Mouse (Mus musculus) neural tube, embryonic 11.5 days (tissue): ENCODE data around the gene Gkap1. TPM values are rescaled to one million over a fixed set of nuclear protein-coding genes. Genes with fewer than 3 reads are reported as not detected.

Experiments
- ATAC-seq: fragments of 200-750 bp; cut with Nextera tagmentation; 2 replicates; pipeline ENCODE4 v1.8.0; 2017; ENCODE audit warnings: moderate number of reproducible peaks, mild to moderate bottlenecking, moderate TSS enrichment, moderate library complexity; ENCODE audit not compliant: insufficient read depth, low FRiP score, low TSS enrichment
- DNase-seq: peaks from one replicate; pipeline ENCODE4 v3.0.0-alpha.2; 2015; ENCODE audit warnings: low spot score
- H3K27ac ChIP-seq: fragments of 300-500 bp; sonication (generic); 2 replicates; pipeline ENCODE4 v1.5.1; 2014; ENCODE audit warnings: low read depth, mild to moderate bottlenecking, low read length
- H3K27me3 ChIP-seq: fragments of 300-500 bp; sonication (generic); 2 replicates; pipeline ENCODE4 v1.6.1; 2014; ENCODE audit warnings: mild to moderate bottlenecking, low read length, mixed read lengths; ENCODE audit not compliant: control insufficient read depth, insufficient read depth
- H3K36me3 ChIP-seq: fragments of 300-500 bp; sonication (generic); 2 replicates; pipeline ENCODE4 v1.6.1; 2014; ENCODE audit warnings: mild to moderate bottlenecking, low read length, moderate library complexity, mixed read lengths; ENCODE audit not compliant: control insufficient read depth, insufficient read depth
- H3K4me1 ChIP-seq: fragments of 300-500 bp; sonication (generic); 2 replicates; pipeline ENCODE4 v1.6.1; 2014; ENCODE audit warnings: low read length, mixed read lengths; ENCODE audit not compliant: control insufficient read depth, insufficient read depth
- H3K4me2 ChIP-seq: fragments of 300-500 bp; sonication (generic); 2 replicates; pipeline ENCODE4 v1.6.1; 2014; ENCODE audit warnings: low read depth, mild to moderate bottlenecking, moderate library complexity
- H3K4me3 ChIP-seq: fragments of 300-500 bp; sonication (generic); 2 replicates; pipeline ENCODE4 v1.5.1; 2014; ENCODE audit warnings: low read depth, low read length
- H3K9ac ChIP-seq: fragments of 300-500 bp; sonication (generic); 2 replicates; pipeline ENCODE4 v1.6.1; 2014; ENCODE audit warnings: mild to moderate bottlenecking, low read length
- H3K9me3 ChIP-seq: fragments of 300-500 bp; sonication (generic); 2 replicates; pipeline ENCODE4 v1.6.1; 2016; ENCODE audit warnings: low read length; ENCODE audit not compliant: control insufficient read depth
- WGBS: fragments of 180-500 bp; shearing (Covaris S2); extraction: QIAGEN DNeasy Blood & Tissue Kit; methylation state at CpG from one replicate; pipeline ENCODE4 v1.1.7; 2014; 5-methylcytosine and 5-hydroxymethylcytosine counted together
- polyA plus RNA-seq: library from polyadenylated mRNA; unstranded; fragments of >200 nt; fragmentation: Nextera tagmentation; extraction: Ambion mirVana; gene quantifications from 2 replicates; pipeline ENCODE4 v1.2.1, GENCODE M21; 2014

The Gkap1 gene
- polyA plus RNA-seq, 1 experiment from 2014 or later: 44.9 TPM

- H3K4me2 ChIP-seq: no peak overlapping the region
- ATAC-seq (no peak), DNase-seq (no peak)
- 93% methylated on average over 3 of the region's 3 CpGs for WGBS
- no peaks in the 10 kb centered on the region for H3K36me3 ChIP-seq
- H3K27me3 ChIP-seq: no peaks in the 10 kb centered on the region
- H3K4me3 ChIP-seq: no peak overlapping the region
- H3K27ac ChIP-seq: no peak overlapping the region
- H3K4me1 ChIP-seq: no peaks in the 10 kb centered on the region
- H3K9me3 ChIP-seq: no peaks in the 10 kb centered on the region
- H3K9ac ChIP-seq: no peak overlapping the region
Observed at GRCm38 (mm10) chr13:58204202-58204601, 71.3 kb downstream of the Gkap1 start.

- ATAC-seq: no peak
- no peak overlapping the region for H3K4me3 ChIP-seq
- H3K9me3 ChIP-seq: no peaks in the 10 kb centered on the region
- H3K36me3 ChIP-seq: peaks cover 1% of the 10 kb centered on the region; the same call in 1 of the 2 replicates
- H3K27me3 ChIP-seq: no peaks in the 10 kb centered on the region
- no peaks in the 10 kb centered on the region for H3K4me1 ChIP-seq
- no peak overlapping the region for H3K9ac ChIP-seq
- 89% methylated on average over 1 of the region's 1 CpGs for whole genome bisulfite sequencing
- no peak overlapping the region for H3K4me2 ChIP-seq
- no peak overlapping the region for H3K27ac ChIP-seq
- DNase-seq: no peak
Observed at GRCm38 (mm10) chr13:58202903-58203302, 72.6 kb downstream of the Gkap1 start.

- no peak for ATAC-seq
- no peaks in the 10 kb centered on the region for H3K4me1 ChIP-seq
- H3K4me2 ChIP-seq: no peak overlapping the region
- no peak overlapping the region for H3K27ac ChIP-seq
- DNase-seq: no peak
- 91% methylated on average over 3 of the region's 3 CpGs for whole genome bisulfite sequencing
- peaks cover 2% of the 10 kb centered on the region; the same call in 1 of the 2 replicates for H3K36me3 ChIP-seq
- no peaks in the 10 kb centered on the region for H3K9me3 ChIP-seq
- H3K4me3 ChIP-seq: no peak overlapping the region
- H3K27me3 ChIP-seq: no peaks in the 10 kb centered on the region
- H3K9ac ChIP-seq: no peak overlapping the region
Observed at GRCm38 (mm10) chr13:58201908-58202307, 73.6 kb downstream of the Gkap1 start.

GRCm38 (mm10) chr13:58201343-58201742 lies 74.2 kb downstream of the Gkap1 start:
- Histone ChIP-seq H3K9ac (no peak overlapping the region), H3K4me3 (no peak overlapping the region), H3K27me3 (no peaks in the 10 kb centered on the region), H3K4me1 (no peaks in the 10 kb centered on the region), H3K9me3 (no peaks in the 10 kb centered on the region), H3K4me2 (no peak overlapping the region), H3K36me3 (peaks cover 2% of the 10 kb centered on the region; the same call in 1 of the 2 replicates), H3K27ac (no peak overlapping the region)
- DNase-seq (no peak), ATAC-seq (no peak)
- WGBS: 91% methylated on average over 6 of the region's 6 CpGs

- peaks cover 5% of the 10 kb centered on the region; the same call in 1 of the 2 replicates for H3K36me3 ChIP-seq
- H3K4me3 ChIP-seq: no peak overlapping the region
Observed at GRCm38 (mm10) chr13:58197981-58198640, 77.4 kb downstream of the Gkap1 start.

GRCm38 (mm10) chr13:58197211-58197610 lies 78.3 kb downstream of the Gkap1 start:
- DNase-seq (no peak), ATAC-seq (no peak)
- peaks cover 5% of the 10 kb centered on the region; the same call in 1 of the 2 replicates for H3K36me3 ChIP-seq
- H3K27ac ChIP-seq: no peak overlapping the region
- no peaks in the 10 kb centered on the region for H3K4me1 ChIP-seq
- no peak overlapping the region for H3K4me3 ChIP-seq
- H3K9me3 ChIP-seq: no peaks in the 10 kb centered on the region
- H3K27me3 ChIP-seq: no peaks in the 10 kb centered on the region
- no peak overlapping the region for H3K4me2 ChIP-seq
- no peak overlapping the region for H3K9ac ChIP-seq
- WGBS: 90% methylated on average over 3 of the region's 3 CpGs

More at GRCm38 (mm10) chr13:58197981-58198640, 77.4 kb downstream of the Gkap1 start:
- no peak for DNase-seq
- Histone ChIP-seq H3K27ac (no peak overlapping the region), H3K9ac (no peak overlapping the region), H3K9me3 (no peaks in the 10 kb centered on the region), H3K4me1 (no peaks in the 10 kb centered on the region), H3K4me2 (no peak overlapping the region), H3K27me3 (no peaks in the 10 kb centered on the region)
- WGBS: 92% methylated on average over 7 of the region's 7 CpGs
- no peak for ATAC-seq

- Histone ChIP-seq H3K36me3 (peaks cover 15% of the 10 kb centered on the region), H3K4me2 (no peak overlapping the region), H3K27me3 (no peaks in the 10 kb centered on the region), H3K4me3 (no peak overlapping the region), H3K4me1 (no peaks in the 10 kb centered on the region), H3K27ac (no peak overlapping the region), H3K9me3 (no peaks in the 10 kb centered on the region), H3K9ac (no peak overlapping the region)
- ATAC-seq (no peak), DNase-seq (no peak)
- 80% methylated on average over 3 of the region's 3 CpGs for WGBS
Observed at GRCm38 (mm10) chr13:58194908-58195307, 80.6 kb downstream of the Gkap1 start.

- ATAC-seq: no peak
- Histone ChIP-seq H3K4me2 (no peak overlapping the region), H3K4me3 (no peak overlapping the region), H3K27me3 (no peaks in the 10 kb centered on the region), H3K27ac (no peak overlapping the region), H3K9me3 (no peaks in the 10 kb centered on the region), H3K9ac (no peak overlapping the region), H3K4me1 (no peaks in the 10 kb centered on the region), H3K36me3 (peaks cover 15% of the 10 kb centered on the region)
- WGBS: 94% methylated on average over 3 of the region's 3 CpGs
- DNase-seq: no peak
Observed at GRCm38 (mm10) chr13:58193221-58193620, 82.3 kb downstream of the Gkap1 start.

- no peak overlapping the region for H3K4me3 ChIP-seq
- H3K27me3 ChIP-seq: no peaks in the 10 kb centered on the region
- H3K36me3 ChIP-seq: peaks cover 14% of the 10 kb centered on the region
- no peaks in the 10 kb centered on the region for H3K9me3 ChIP-seq
- no peak for DNase-seq
- H3K9ac ChIP-seq: no peak overlapping the region
- H3K4me1 ChIP-seq: no peaks in the 10 kb centered on the region
- H3K4me2 ChIP-seq: no peak overlapping the region
- 94% methylated on average over 6 of the region's 6 CpGs for WGBS
- H3K27ac ChIP-seq: no peak overlapping the region
- no peak for ATAC-seq
Observed at GRCm38 (mm10) chr13:58192146-58192545, 83.4 kb downstream of the Gkap1 start.
